In the genomic region with DNA sequence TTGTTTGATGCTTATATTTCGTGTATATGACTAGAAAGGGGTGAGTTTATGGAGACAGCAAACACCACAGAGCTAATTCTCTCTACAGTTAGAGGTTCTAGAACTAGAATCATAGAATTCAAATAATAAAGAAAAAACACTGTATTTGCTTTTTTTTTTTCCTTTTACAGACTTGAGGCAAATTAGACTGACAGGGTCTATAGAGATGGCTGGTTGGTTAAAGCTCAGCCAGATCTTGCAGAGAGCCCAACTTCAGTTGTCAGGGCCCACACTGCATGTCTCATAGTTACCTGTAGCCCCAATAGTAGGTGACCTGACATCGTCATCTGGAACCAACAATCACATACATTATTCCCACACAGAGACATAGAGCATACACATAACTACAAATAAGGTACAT, we compare ENCODE assay signal across 8 mouse cellular contexts. TPM values are rescaled to one million over a fixed set of nuclear protein-coding genes. Genes with fewer than 3 reads are reported as not detected.
DNase-seq lines count a peak whose midpoint lies in the region; ATAC-seq and TF ChIP-seq lines count a peak whose summit lies in the region.

Dpy30 (minus strand) TSS at position 101 of the 400 bp plus-strand sequence.

- TF ChIP-seq CTCF in kidney, adult 2 months (conservative IDR thresholded peaks at IDR 0.05; ENCODE audit: insufficient read depth, insufficient read length, low read depth, low read length) = no peak
- TF ChIP-seq CTCF in hindbrain, postnatal 0 days (IDR thresholded peaks at IDR 0.05; ENCODE audit: low read depth) = no peak

- no peaks in the 10 kb centered on the region for H3K4me1 ChIP-seq in kidney, adult 2 months (ENCODE audit: control insufficient read depth, insufficient read depth, low read length)
- H3K4me1 ChIP-seq in hindbrain, postnatal 0 days (ENCODE audit: insufficient read depth, low read length) = no peaks in the 10 kb centered on the region

- no peaks in the 10 kb centered on the region for H3K9me3 ChIP-seq in hindbrain, postnatal 0 days (ENCODE audit: low read length)

- DNase-seq in kidney, adult 2 months = no peak
- DNase-seq in kidney, adult 11 months = no peak
- DNase-seq in adrenal gland, postnatal 10 days = no peak
- DNase-seq in gastrocnemius, adult 8-10 months (ENCODE audit: low spot score in 2 of 2) = no peak
- no peak for DNase-seq in hindbrain, postnatal 0 days (ENCODE audit: low spot score)
- DNase-seq in c-Kit-positive CD71-positive TER-119-positive erythroid progenitor cells, embryonic 14.5 days (ENCODE audit: low spot score) = no peak
- DNase-seq in right cerebral cortex, postnatal 10 days (ENCODE audit: low spot score in 2 of 2) = no peak

- no peak for TF ChIP-seq POLR2A in kidney, adult 2 months (IDR thresholded peaks at IDR 0.05; ENCODE audit: low read depth, low read length)

- no peak within 1 kb of the TSS for H3K27ac ChIP-seq in kidney, adult 2 months (ENCODE audit: insufficient read depth, low read depth, low read length)
- H3K27ac ChIP-seq in hindbrain, postnatal 0 days = no peak within 1 kb of the TSS
- no peak within 1 kb of the TSS for H3K27ac ChIP-seq in macrophage

- H3K36me3 ChIP-seq in kidney, adult 2 months (ENCODE audit: control insufficient read depth, insufficient read depth, low read length) = no peaks in the 10 kb centered on the region
- H3K36me3 ChIP-seq in hindbrain, postnatal 0 days (ENCODE audit: insufficient read depth, low read length) = no peaks in the 10 kb centered on the region
- H3K36me3 ChIP-seq in macrophage (ENCODE audit: inconsistent target) = no peaks in the 10 kb centered on the region

- no peak within 1 kb of the TSS for H3K4me3 ChIP-seq in kidney, adult 2 months (ENCODE audit: insufficient read depth, low read depth, low read length)
- H3K4me3 ChIP-seq in hindbrain, postnatal 0 days (ENCODE audit: low read length) = no peak within 1 kb of the TSS
- H3K4me3 ChIP-seq in macrophage (ENCODE audit: inconsistent target) = no peak within 1 kb of the TSS

- H3K27me3 ChIP-seq in kidney, adult 2 months (replicated peaks; ENCODE audit: control insufficient read depth, insufficient read depth, low read length) = no peaks in the 10 kb centered on the region
- H3K27me3 ChIP-seq in hindbrain, postnatal 0 days (ENCODE audit: insufficient read depth, low read length) = no peaks in the 10 kb centered on the region

- 90% methylated on average over 2 of the region's 2 CpGs for WGBS in kidney, adult 2 months
- 84% methylated on average over 2 of the region's 2 CpGs for WGBS in hindbrain, postnatal 0 days
- 100% methylated on average over 2 of the region's 2 CpGs for WGBS in macrophage (ENCODE audit: missing documents)

- no peak for ATAC-seq in hindbrain, postnatal 0 days

- H3K79me2 ChIP-seq in macrophage (ENCODE audit: inconsistent target) = no peaks in the 10 kb centered on the region

- no peak within 1 kb of the TSS for H3K9ac ChIP-seq in hindbrain, postnatal 0 days (replicated peaks; ENCODE audit: low read length)

- H3K4me2 ChIP-seq in hindbrain, postnatal 0 days (ENCODE audit: low read depth, low read length) = no peak within 1 kb of the TSS

RNA-seq across cellular contexts. Expression of gene Dpy30, which starts in this region (rescaled TPM):
- 38.1 and 57.3 TPM in 2 replicates for polyA plus RNA-seq in kidney, adult 2 months (2012; rRNA removed)
- total RNA-seq in adrenal gland, postnatal 10 days (2021) = 100 to 1,000 TPM in 1 of 2 experiments, 10 to 100 TPM in 1; 88.2 to 100 TPM
- total RNA-seq in gastrocnemius, adult 8-10 months (2022) = 10 to 100 TPM; 41.5 to 47.7 (median 44.5) TPM
- 42.5 and 49.9 TPM in 2 replicates for total RNA-seq in hindbrain, postnatal 0 days (2014; rRNA removed)
- 253 and 256 TPM in 2 replicates for polyA plus RNA-seq in hindbrain, postnatal 0 days (2015; fragmentation: Nextera tagmentation; extraction: Ambion mirVana)
- total RNA-seq in macrophage (2018; cell fraction: chromatin; rRNA removed) = 10 to 100 TPM in 3 of 26 experiments, 1 to 10 TPM in 21, not detected in 2; 1.4 to 18.5 (median 6.5) TPM
- 10 to 100 TPM; 33.6 to 73.2 (median 46.1) TPM for total RNA-seq in macrophage (2018; cell fraction: cytosol; rRNA removed)
- total RNA-seq in macrophage (2018; cell fraction: nucleus; rRNA removed) = 10 to 100 TPM in 11 of 26 experiments, 1 to 10 TPM in 15; 1.7 to 18.9 (median 7.5) TPM
- polyA plus RNA-seq in macrophage (2018) = 46.3 to 83.5 TPM (median 55.5 TPM) in 3 replicates
